Mouse (Mus musculus) CD4-positive helper T cell, adult 2 months (primary cell): ENCODE measurements around the gene Barx1.

Experiments used
- DNase-seq: peaks from one replicate; pipeline ENCODE4 v3.0.0-alpha.2; 2012; ENCODE audit warnings: low read depth, missing footprints, low spot score

Gene Barx1

GRCm38 (mm10) chr13:48660221-48660734 is 2.5 kb upstream of the Barx1 start:
- DNase-seq, result no peak

DNA sequence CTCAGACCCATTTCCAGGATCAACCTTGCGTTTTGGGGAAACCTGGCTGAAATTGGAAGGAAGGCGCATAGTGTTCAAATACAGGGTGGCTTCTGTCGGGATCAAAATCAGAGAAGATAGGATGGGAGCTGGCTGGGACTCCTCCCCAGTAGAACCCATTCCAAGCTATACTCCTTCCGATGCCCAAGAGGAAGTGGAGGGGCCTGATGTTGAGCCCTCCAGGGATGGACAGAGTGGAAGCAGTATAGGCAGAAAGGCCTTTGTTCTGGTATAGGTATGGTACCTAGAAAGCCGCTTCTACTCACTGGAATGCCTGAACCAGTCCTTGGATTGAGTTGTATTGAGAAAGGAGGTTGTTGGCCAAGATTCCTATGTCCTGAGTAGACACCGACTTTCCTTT is 2.1 kb upstream of the Barx1 start:
- no peak for DNase-seq

DNA sequence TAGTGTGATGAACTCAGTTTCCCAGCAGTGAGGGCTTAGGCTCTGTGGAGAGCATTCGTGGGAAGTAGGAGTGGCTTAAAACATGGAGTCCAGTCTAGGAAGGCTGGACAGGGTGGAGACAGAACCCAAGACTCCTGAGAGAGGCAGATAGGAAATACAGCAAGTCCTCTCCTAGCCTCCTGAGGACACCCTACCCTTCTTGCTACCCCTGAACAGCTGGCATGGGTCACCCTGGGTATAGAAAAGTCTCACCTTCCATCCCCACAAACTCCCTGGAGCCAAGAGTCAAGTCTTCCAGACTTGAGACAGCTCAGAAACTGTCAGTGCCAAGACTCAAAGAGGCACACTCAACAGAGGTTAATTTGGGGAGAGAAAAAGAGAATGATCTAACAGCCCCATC is 1.2 kb upstream of the Barx1 start:
- DNase-seq, result no peak

DNA sequence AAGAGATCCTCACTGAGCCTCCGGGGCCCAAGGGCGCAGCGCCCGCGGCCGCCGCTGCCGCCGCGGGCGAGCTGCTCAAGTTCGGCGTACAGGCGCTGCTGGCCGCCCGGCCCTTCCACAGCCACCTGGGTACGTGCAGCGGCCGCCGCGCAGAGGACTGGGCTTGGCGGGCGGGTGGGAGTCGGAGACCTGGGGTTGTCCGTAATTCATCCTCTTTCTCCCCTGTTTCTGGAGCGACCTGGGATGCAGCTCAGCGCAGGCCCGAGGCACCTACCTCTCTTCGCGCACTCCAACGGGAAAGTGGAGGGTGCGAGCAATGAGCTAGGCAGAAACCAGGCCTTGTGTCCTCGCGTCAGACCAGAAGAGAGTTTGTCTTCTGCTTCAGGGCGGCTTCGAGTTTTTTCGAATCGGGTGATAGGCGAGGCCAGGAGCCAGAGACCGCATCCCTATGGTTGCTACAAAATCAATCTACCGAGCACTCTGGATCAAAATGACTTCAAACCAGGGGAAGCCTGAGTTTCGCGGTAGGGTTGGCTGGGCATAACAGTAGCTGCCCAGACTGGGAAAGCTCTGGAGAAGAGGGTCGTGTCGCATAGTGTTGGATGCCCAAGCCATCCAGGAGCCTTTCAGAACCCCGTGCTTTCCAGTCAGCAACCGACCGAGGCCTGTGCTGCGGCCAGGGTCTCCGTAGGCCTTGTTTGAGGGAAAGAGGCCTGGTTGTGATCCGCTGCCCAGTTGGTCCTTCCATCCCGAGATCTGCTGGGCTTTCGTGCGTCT is 601 bp downstream of the Barx1 start:
- no peak for DNase-seq

DNA sequence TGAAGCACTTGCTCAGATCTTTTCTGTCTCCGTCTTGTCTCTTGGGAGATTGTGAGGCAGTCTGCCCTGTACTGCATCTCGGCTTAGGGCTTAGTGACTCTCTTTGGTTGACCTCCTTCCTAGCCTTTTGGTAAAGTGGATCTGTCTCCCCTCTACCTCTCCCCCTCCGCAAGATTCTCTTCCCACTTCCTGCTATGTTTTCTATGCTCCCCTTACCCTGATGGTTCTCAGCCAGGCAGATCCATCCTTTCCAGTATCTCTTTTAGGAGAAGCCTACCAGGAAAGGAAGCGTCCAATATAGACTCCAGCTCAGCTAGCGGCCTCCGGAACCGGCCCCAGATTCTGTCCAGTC is 1.2 kb downstream of the Barx1 start:
- no peak for DNase-seq

DNA sequence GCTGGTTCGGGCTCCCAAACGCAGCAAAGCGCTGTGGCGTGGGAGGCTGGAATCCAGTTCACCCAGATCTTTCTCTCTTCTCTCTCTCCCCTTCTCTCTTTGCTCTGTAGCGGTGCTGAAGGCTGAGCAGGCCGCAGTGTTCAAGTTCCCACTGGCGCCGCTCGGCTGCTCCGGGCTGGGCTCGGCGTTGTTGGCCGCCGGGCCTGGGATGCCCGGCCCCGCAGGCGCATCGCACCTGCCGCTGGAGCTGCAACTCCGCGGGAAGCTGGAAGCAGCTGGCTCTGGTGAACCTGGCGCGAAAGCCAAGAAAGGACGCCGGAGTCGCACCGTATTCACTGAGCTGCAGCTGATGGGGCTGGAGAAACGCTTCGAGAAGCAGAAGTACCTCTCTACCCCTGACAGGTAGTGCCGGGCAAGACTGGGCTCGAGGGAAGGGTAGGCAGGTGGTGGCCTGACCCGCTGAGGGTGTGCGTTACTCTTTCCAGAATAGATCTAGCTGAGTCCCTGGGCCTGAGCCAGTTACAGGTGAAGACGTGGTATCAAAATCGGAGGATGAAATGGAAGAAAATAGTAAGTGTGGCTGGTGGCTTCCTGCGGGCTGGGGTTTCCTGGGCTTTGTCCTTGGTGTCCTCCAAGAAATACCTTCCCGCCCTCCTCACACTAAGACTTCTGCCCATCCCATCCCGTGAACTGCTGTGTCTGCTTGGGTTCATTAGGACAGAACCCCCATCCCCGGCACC is 2.3 kb downstream of the Barx1 start:
- DNase-seq, result no peak

DNA sequence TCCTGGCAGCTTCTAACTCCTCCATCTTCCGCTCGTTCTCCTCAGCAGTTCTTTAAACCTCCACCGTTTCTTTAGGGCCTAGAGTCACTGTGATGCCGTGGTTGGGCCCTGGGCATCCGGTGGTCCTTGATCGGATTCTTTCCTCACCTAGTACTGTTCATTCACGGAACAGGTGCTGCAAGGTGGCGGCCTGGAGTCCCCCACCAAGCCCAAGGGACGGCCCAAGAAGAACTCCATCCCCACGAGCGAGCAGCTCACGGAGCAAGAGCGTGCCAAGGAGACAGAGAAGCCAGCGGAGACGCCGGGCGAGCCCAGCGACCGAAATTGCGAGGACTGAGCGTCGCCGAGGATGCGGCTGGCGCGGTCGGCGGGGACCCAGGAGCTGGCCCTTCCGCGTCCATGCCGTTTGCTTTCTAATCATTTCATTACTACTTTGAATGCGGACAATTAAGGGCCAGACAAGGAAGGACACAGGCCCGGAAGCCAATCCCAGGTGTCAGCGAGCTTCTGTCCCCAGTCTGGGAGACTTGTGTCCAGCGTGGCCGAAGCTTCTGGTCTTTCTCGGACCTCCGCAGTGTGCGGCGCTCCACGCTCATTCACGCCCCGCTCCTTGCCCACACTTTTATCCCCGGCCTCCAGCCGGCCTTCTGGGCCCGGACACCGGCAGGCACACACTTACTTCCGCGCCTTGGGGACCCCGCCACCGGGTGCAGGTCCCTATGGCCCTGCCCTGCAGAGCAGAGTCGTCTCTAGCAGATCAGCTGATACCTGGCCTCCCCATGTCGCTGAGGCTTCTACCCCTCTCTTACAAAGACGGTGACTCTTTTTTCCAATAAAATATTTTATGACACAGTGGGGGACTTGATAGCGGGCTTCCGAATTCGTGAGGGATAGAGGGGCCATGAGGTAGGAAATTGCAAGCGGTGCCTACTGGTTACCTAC is 3.1 kb downstream of the Barx1 start:
- no peak for DNase-seq

GRCm38 (mm10) chr13:48667461-48667860 is 4.7 kb downstream of the Barx1 start:
- DNase-seq, result no peak

DNA sequence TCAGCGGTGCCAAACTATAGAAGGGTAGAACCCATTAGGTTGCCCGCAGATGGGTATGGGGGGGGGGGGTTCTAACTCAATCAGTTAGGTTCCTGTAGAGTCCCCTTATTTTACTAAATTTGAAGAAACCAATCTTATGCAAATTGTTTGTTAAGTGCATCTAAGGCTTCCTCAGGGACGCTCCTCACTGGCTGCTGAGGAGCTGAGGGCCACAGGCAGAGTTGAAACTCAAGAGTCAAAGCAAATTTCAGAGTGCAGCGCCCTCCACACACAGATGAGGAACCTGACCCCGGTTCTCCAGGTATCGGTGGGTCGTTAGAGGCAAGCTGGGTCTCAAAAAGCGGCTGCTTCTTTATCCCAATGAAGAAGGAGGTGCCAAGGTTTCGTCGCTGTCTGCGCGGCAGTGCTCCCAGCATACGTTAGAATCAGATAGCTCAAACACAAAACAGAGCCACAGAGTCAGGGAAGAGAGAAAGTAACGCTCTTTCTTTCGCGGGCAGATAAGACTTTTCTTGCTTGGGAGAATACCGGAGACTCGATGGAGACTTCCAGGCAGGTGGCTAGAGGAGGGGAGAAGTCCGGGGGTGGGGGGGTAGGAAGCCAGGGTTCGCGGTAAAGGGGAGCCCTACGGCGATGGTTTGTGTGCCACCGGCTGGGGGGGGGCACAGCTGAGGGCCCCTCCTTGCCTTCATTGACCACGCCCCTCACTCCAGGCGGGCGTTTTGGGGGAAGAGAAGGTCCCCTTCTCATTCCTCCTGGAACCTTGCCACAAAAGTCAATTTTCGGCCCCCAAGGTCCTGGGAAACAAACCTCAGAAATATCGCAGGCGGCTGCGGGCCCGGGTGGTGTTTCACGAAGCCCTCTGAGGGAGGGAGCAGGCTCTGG is 5.5 kb downstream of the Barx1 start:
- no peak for DNase-seq

GRCm38 (mm10) chr13:48668976-48669534 is 6.3 kb downstream of the Barx1 start:
- DNase-seq, result no peak

DNA sequence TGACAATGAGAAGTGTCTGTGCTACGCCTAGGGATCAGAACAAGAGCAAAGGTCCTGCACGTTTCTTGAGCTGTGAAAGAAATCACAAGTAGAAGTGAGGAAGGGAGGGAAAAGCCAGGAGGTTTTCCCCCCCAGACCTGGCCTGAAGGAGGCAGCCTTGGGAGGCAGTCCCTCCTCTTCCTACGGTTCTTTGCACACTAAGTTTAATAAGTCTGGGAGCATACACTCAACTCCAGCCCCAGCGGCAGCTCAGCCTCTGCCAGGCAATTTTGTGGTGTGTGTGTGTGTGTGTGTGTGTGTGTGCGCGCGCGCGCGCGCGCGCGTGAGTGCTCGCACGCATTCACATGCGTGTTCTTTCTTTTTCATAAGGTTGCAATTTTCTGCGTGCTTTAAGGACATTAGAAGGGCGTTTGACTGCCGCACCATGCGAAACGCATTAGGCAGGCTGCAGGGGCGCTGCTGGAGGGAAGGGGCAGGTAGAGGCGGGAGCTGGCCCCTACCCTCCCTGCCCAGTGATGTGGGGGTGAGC is 9.6 kb downstream of the Barx1 start:
- no peak for DNase-seq

DNA sequence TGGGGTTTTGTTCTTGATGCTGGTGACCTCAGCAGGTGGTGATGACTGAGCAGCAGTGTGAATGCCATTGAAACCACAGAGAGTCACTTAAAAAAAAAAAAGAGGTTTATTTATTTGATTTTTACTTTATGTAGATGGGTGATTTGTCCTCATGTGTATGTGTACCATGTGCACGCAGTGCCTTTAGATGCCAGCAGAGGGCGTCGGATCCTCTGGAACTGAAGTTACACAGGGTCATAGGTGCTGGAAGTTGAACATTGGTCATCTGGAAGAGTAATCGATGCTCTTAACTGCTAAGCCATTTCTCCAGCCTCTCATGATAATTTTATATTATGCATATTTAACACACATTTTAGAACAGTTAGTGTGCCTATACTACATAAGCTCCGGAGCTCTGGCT is 11.8 kb downstream of the Barx1 start:
- DNase-seq, result no peak

GRCm38 (mm10) chr13:48679351-48679750 is 16.6 kb downstream of the Barx1 start:
- no peak for DNase-seq

DNA sequence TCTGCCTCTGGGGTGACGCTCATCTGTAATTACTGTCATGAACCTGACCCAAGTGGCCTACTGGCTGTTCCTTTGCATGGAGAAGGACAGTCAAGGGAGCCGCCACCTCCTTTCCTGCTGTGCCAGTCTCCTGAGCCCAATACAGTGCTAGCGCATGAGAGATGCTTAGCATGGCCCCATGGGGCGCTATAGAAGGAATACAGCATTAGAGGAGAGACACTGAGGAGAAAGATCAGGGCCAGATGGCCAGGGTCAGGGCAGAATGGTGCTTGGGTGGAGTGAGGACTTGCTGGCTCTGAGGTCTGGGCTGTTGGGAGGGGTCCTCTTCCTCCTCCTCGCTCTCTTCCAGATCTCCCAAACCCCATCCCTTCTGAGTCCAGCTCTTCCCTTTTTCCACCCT is 23.9 kb downstream of the Barx1 start:
- DNase-seq, result no peak

GRCm38 (mm10) chr13:48691991-48692390 is 29.2 kb downstream of the Barx1 start:
- DNase-seq, result no peak

- no peak for DNase-seq
Measured at GRCm38 (mm10) chr13:48694090-48695064, 31.6 kb downstream of the Barx1 start.

DNA sequence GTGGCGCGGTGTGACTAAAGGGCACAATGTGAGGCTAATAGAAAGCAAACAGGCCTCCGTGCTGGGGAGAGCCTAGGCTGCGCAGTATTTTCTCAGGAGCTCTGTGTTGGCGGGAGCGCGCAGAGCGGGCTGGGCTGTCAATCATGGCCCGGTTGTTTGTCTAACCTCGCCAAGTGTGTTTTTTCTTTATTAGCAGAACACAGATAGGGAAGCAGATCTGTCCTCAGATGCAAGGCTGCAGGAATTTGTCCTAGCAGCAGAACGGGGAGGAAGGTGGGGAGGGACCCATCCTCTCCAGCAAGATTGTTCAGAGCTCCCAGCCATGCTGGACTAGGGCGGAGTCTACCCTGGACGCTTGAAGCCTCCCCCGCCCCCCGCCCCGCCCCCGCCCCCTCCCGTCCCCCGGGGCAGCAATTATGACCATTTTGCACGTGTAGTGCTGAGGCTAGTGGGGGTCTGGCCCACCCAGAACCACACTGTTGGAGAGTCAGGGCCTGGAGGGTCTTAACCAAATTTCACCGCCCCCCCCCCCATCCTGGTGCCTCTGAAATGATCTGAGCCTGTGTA is 43.7 kb downstream of the Barx1 start:
- no peak for DNase-seq

DNA sequence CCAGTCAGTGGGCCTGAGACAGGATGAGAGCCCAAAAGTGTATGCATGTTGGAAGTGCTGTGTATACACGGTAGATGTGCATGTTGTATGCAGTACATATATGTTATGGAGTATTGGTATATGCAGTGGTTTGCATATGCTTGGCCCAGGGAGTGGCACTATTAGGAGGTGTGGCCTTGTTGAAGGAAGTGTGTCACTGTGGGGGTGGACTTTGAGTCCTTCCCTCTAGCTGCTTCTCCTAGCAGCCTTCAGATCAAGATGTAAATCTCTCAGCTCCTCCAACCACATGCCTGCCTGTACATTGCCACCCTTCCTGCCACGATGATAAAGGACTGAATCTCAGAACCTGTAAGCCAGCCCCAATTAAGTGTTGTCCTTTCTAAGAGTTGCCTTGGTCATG is 49.9 kb downstream of the Barx1 start:
- DNase-seq, result no peak

DNA sequence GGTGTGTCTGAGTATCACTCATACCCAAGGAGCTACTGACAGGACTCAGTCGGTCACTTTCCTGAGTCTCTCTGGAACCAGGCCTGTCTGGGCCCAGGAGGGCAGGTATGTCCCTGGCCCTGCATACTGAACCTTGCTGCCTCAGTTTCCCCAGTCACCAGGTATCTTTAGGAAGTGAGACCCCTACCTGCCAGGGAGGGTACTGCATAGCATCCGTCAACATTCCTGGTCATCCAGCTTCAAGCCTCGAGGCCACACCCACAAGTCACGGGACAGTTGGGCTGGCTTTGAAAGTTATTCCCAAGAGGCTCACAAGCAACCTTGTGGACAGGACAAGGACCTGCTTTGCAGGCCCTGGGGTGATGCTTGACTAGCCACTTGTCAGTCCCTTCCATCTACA is 53.3 kb downstream of the Barx1 start:
- no peak for DNase-seq
